Mouse (Mus musculus) liver, embryonic 12.5 days (tissue): ENCODE measurements around the gene Rnf180. TPM values are rescaled to one million over a fixed set of nuclear protein-coding genes. Genes with fewer than 3 reads are reported as not detected.

Source experiments
- ATAC-seq: fragments of 200-750 bp; cut with Nextera tagmentation; 2 replicates; pipeline ENCODE4 v1.8.0; 2017; ENCODE audit warnings: moderate number of reproducible peaks, mild to moderate bottlenecking, moderate library complexity
- H3K27ac ChIP-seq: fragments of 300-500 bp; sonication (generic); 2 replicates; pipeline ENCODE4 v1.5.1; 2016; ENCODE audit warnings: mild to moderate bottlenecking
- H3K27me3 ChIP-seq: fragments of 300-500 bp; sonication (generic); replicated peaks from 2 replicates; pipeline ENCODE4 v1.6.1; 2016; ENCODE audit warnings: mild to moderate bottlenecking, moderate library complexity
- H3K36me3 ChIP-seq: fragments of 300-500 bp; sonication (generic); 2 replicates; pipeline ENCODE4 v1.6.1; 2016; ENCODE audit warnings: mild to moderate bottlenecking, moderate library complexity
- H3K4me1 ChIP-seq: fragments of 300-500 bp; sonication (generic); 2 replicates; pipeline ENCODE4 v1.6.1; 2016
- H3K4me2 ChIP-seq: fragments of 300-500 bp; sonication (generic); 2 replicates; pipeline ENCODE4 v1.6.1; 2016; ENCODE audit warnings: mild to moderate bottlenecking, moderate library complexity
- H3K4me3 ChIP-seq: fragments of 300-500 bp; sonication (generic); 2 replicates; pipeline ENCODE4 v1.5.1; 2016; ENCODE audit warnings: mild to moderate bottlenecking, moderate library complexity
- H3K9ac ChIP-seq: fragments of 300-500 bp; sonication (generic); 2 replicates; pipeline ENCODE4 v1.6.1; 2016; ENCODE audit warnings: mild to moderate bottlenecking, moderate library complexity
- H3K9me3 ChIP-seq: fragments of 300-500 bp; sonication (generic); replicated peaks from 2 replicates; pipeline ENCODE4 v1.6.1; 2016; ENCODE audit warnings: mild to moderate bottlenecking, moderate library complexity
- WGBS: fragments of 180-500 bp; shearing (Covaris S2); methylation state at CpG from one replicate; pipeline ENCODE4 v1.1.7; 2016; ENCODE audit not compliant: insufficient replicate concordance; 5-methylcytosine and 5-hydroxymethylcytosine counted together
- polyA plus RNA-seq: library from polyadenylated mRNA; unstranded; fragments of >200 nt; fragmentation: Nextera tagmentation; extraction: Ambion mirVana; gene quantifications from 2 replicates; pipeline ENCODE4 v1.2.1, GENCODE M21; 2016

The Rnf180 gene
- polyA plus RNA-seq, 1 experiment from 2014 or later = 1.6 TPM

- Histone ChIP-seq H3K9ac (no peak overlapping the region), H3K4me1 (no peaks in the 10 kb centered on the region), H3K4me3 (no peak overlapping the region), H3K27me3 (no peaks in the 10 kb centered on the region), H3K27ac (no peak overlapping the region), H3K4me2 (no peak overlapping the region), H3K9me3 (no peaks in the 10 kb centered on the region), H3K36me3 (no peaks in the 10 kb centered on the region)
- ATAC-seq = no peak
- 80% methylated on average over 14 of the region's 14 CpGs for WGBS
Observed at GRCm38 (mm10) chr13:105249599-105249998, 45.0 kb downstream of the Rnf180 start.

GRCm38 (mm10) chr13:105247691-105248090 is 46.9 kb downstream of the Rnf180 start:
- H3K36me3 ChIP-seq = no peaks in the 10 kb centered on the region
- H3K4me1 ChIP-seq = no peaks in the 10 kb centered on the region
- H3K4me3 ChIP-seq = no peak overlapping the region
- 78% methylated on average over 6 of the region's 6 CpGs for WGBS
- H3K27me3 ChIP-seq = no peaks in the 10 kb centered on the region
- H3K9me3 ChIP-seq = no peaks in the 10 kb centered on the region
- no peak for ATAC-seq
- no peak overlapping the region for H3K4me2 ChIP-seq
- no peak overlapping the region for H3K27ac ChIP-seq
- H3K9ac ChIP-seq = no peak overlapping the region

GRCm38 (mm10) chr13:105240810-105241209 is 53.8 kb downstream of the Rnf180 start:
- Histone ChIP-seq H3K4me3 (no peak overlapping the region), H3K9ac (no peak overlapping the region), H3K9me3 (no peaks in the 10 kb centered on the region), H3K36me3 (no peaks in the 10 kb centered on the region), H3K27ac (no peak overlapping the region), H3K4me2 (no peak overlapping the region), H3K27me3 (no peaks in the 10 kb centered on the region), H3K4me1 (no peaks in the 10 kb centered on the region)
- 63% methylated on average over 2 of the region's 2 CpGs for WGBS
- ATAC-seq = no peak

GRCm38 (mm10) chr13:105227126-105227525 is 67.5 kb downstream of the Rnf180 start:
- WGBS = 59% methylated on average over 4 of the region's 4 CpGs
- Histone ChIP-seq H3K27ac (no peak overlapping the region), H3K4me3 (no peak overlapping the region), H3K4me1 (no peaks in the 10 kb centered on the region), H3K9me3 (no peaks in the 10 kb centered on the region), H3K36me3 (no peaks in the 10 kb centered on the region), H3K4me2 (no peak overlapping the region), H3K27me3 (no peaks in the 10 kb centered on the region), H3K9ac (no peak overlapping the region)
- ATAC-seq = no peak

- ATAC-seq = no peak
Observed at GRCm38 (mm10) chr13:105224048-105224447, 70.6 kb downstream of the Rnf180 start.

GRCm38 (mm10) chr13:105223147-105223546 is 71.5 kb downstream of the Rnf180 start:
- H3K27me3 ChIP-seq = no peaks in the 10 kb centered on the region
- no peak overlapping the region for H3K4me2 ChIP-seq
- no peaks in the 10 kb centered on the region for H3K9me3 ChIP-seq
- H3K9ac ChIP-seq = no peak overlapping the region
- H3K4me3 ChIP-seq = no peak overlapping the region
- no peaks in the 10 kb centered on the region for H3K4me1 ChIP-seq
- WGBS = 58% methylated on average over 3 of the region's 3 CpGs
- H3K27ac ChIP-seq = no peak overlapping the region
- no peaks in the 10 kb centered on the region for H3K36me3 ChIP-seq
- ATAC-seq = no peak

More at GRCm38 (mm10) chr13:105224048-105224447, 70.6 kb downstream of the Rnf180 start:
- Histone ChIP-seq H3K4me1 (no peaks in the 10 kb centered on the region), H3K4me2 (no peak overlapping the region), H3K4me3 (no peak overlapping the region), H3K9ac (no peak overlapping the region), H3K9me3 (no peaks in the 10 kb centered on the region), H3K36me3 (no peaks in the 10 kb centered on the region), H3K27me3 (no peaks in the 10 kb centered on the region), H3K27ac (no peak overlapping the region)
- 57% methylated on average over 10 of the region's 10 CpGs for WGBS

- H3K4me2 ChIP-seq = no peak overlapping the region
- no peak overlapping the region for H3K9ac ChIP-seq
- no peaks in the 10 kb centered on the region for H3K27me3 ChIP-seq
- ATAC-seq = 0 out of 2 replicates have a peak, but pooled peaks have one; percentile 21
- WGBS = 64% methylated on average over 5 of the region's 5 CpGs
- no peaks in the 10 kb centered on the region for H3K4me1 ChIP-seq
- H3K27ac ChIP-seq = no peak overlapping the region
- H3K9me3 ChIP-seq = no peaks in the 10 kb centered on the region
- no peaks in the 10 kb centered on the region for H3K36me3 ChIP-seq
- no peak overlapping the region for H3K4me3 ChIP-seq
Observed at GRCm38 (mm10) chr13:105222016-105222725, 72.4 kb downstream of the Rnf180 start.

GRCm38 (mm10) chr13:105210746-105211145 is 83.9 kb downstream of the Rnf180 start:
- no peak overlapping the region for H3K4me2 ChIP-seq
- ATAC-seq = no peak
- no peak overlapping the region for H3K9ac ChIP-seq
- no peaks in the 10 kb centered on the region for H3K36me3 ChIP-seq
- 55% methylated on average over 3 of the region's 3 CpGs for whole genome bisulfite sequencing
- H3K27ac ChIP-seq = no peak overlapping the region
- H3K9me3 ChIP-seq = no peaks in the 10 kb centered on the region
- no peaks in the 10 kb centered on the region for H3K27me3 ChIP-seq
- no peak overlapping the region for H3K4me3 ChIP-seq
- H3K4me1 ChIP-seq = no peaks in the 10 kb centered on the region

- H3K27me3 ChIP-seq = no peaks in the 10 kb centered on the region
- H3K9me3 ChIP-seq = no peaks in the 10 kb centered on the region
- H3K4me1 ChIP-seq = no peaks in the 10 kb centered on the region
- no peak for ATAC-seq
- H3K27ac ChIP-seq = no peak overlapping the region
- WGBS = 69% methylated on average over 3 of the region's 3 CpGs
- H3K4me2 ChIP-seq = no peak overlapping the region
- H3K9ac ChIP-seq = no peak overlapping the region
- H3K36me3 ChIP-seq = no peaks in the 10 kb centered on the region
- H3K4me3 ChIP-seq = no peak overlapping the region
Observed at GRCm38 (mm10) chr13:105203851-105204250, 90.8 kb downstream of the Rnf180 start.

GRCm38 (mm10) chr13:105198658-105199057 is 96.0 kb downstream of the Rnf180 start:
- Histone ChIP-seq H3K4me2 (no peak overlapping the region), H3K9me3 (no peaks in the 10 kb centered on the region), H3K27ac (no peak overlapping the region), H3K9ac (no peak overlapping the region), H3K36me3 (no peaks in the 10 kb centered on the region), H3K27me3 (no peaks in the 10 kb centered on the region), H3K4me1 (no peaks in the 10 kb centered on the region), H3K4me3 (no peak overlapping the region)
- ATAC-seq = no peak
- WGBS = 59% methylated on average over 3 of the region's 3 CpGs

- Histone ChIP-seq H3K4me1 (no peaks in the 10 kb centered on the region), H3K9me3 (no peaks in the 10 kb centered on the region), H3K36me3 (no peaks in the 10 kb centered on the region), H3K9ac (no peak overlapping the region), H3K27ac (no peak overlapping the region), H3K4me3 (no peak overlapping the region), H3K27me3 (no peaks in the 10 kb centered on the region), H3K4me2 (no peak overlapping the region)
- 40% methylated on average over 3 of the region's 3 CpGs for WGBS
- ATAC-seq = no peak
Observed at GRCm38 (mm10) chr13:105198028-105198427, 96.6 kb downstream of the Rnf180 start.

GRCm38 (mm10) chr13:105193583-105193982 is 101.0 kb downstream of the Rnf180 start:
- Histone ChIP-seq H3K4me2 (no peak overlapping the region), H3K36me3 (no peaks in the 10 kb centered on the region), H3K27me3 (no peaks in the 10 kb centered on the region), H3K9ac (no peak overlapping the region), H3K4me3 (no peak overlapping the region), H3K9me3 (no peaks in the 10 kb centered on the region), H3K27ac (no peak overlapping the region), H3K4me1 (no peaks in the 10 kb centered on the region)
- no peak for ATAC-seq
- WGBS = 56% methylated on average over 7 of the region's 7 CpGs

GRCm38 (mm10) chr13:105188730-105189129 is 105.9 kb downstream of the Rnf180 start:
- H3K27me3 ChIP-seq = no peaks in the 10 kb centered on the region
- H3K27ac ChIP-seq = no peak overlapping the region
- no peak overlapping the region for H3K9ac ChIP-seq
- 71% methylated on average over 7 of the region's 7 CpGs for WGBS
- no peaks in the 10 kb centered on the region for H3K36me3 ChIP-seq
- H3K4me3 ChIP-seq = no peak overlapping the region
- no peaks in the 10 kb centered on the region for H3K9me3 ChIP-seq
- H3K4me1 ChIP-seq = no peaks in the 10 kb centered on the region
- no peak overlapping the region for H3K4me2 ChIP-seq
- no peak for ATAC-seq
